13 mouse cellular contexts compared by ENCODE assay signal in genomic region chr17:88625350-88625749, GRCm38 (mm10). TPM values are rescaled to one million over a fixed set of nuclear protein-coding genes. Genes with fewer than 3 reads are reported as not detected.
DNase-seq lines count a peak whose midpoint lies in the region; ATAC-seq and TF ChIP-seq lines count a peak whose summit lies in the region.
"Had no signal": no experiment of that assay in that cellular context is flagged by ENCODE, and none has a peak within 500 bp of the region (broad histone marks: within the 10 kb centered on the region; RNA-seq: fewer than 3 reads in every experiment).

No protein-coding gene starts in this region.

- DNase-seq in hindbrain, embryonic 10.5 days (ENCODE audit: low spot score), result no peak
- DNase-seq in hindbrain, embryonic 14.5 days (ENCODE audit: low spot score), result no peak
- no peak for DNase-seq in testis, postnatal 10 days (ENCODE audit: low spot score)
- DNase-seq in testis, postnatal 14 days (ENCODE audit: low spot score), result peak; percentile 27
- no peak for DNase-seq in frontal cortex, postnatal 36 days (ENCODE audit: low spot score in 2 of 2)
- no peak for DNase-seq in T-cell, adult 2 months (ENCODE audit: low spot score)
- DNase-seq: adrenal gland, adult 2 months; cerebellum, adult 11-12 months; kidney, postnatal 10 days; thymus, postnatal 36 days had no signal

- no peaks in the 10 kb centered on the region for H3K9me3 ChIP-seq in hindbrain, embryonic 10.5 days
- H3K9me3 ChIP-seq in hindbrain, embryonic 14.5 days (ENCODE audit: control insufficient read depth, low read length), result no peaks in the 10 kb centered on the region
- H3K9me3 ChIP-seq in intestine, postnatal 0 days (ENCODE audit: control insufficient read depth), result no peaks in the 10 kb centered on the region

- TF ChIP-seq POLR2A in testis, adult 2 months (IDR thresholded peaks at IDR 0.05; ENCODE audit: control insufficient read depth, low read depth, low read length), result peak; percentile 35; the same call in 1 of the 2 replicates

- peaks cover 15% of the 10 kb centered on the region; the same call in 1 of the 2 replicates for H3K36me3 ChIP-seq in hindbrain, embryonic 10.5 days
- H3K36me3 ChIP-seq in hindbrain, embryonic 14.5 days (replicated peaks; ENCODE audit: control insufficient read depth, insufficient read depth), result no peaks in the 10 kb centered on the region
- no peaks in the 10 kb centered on the region for H3K36me3 ChIP-seq in testis, adult 2 months (ENCODE audit: control insufficient read depth, insufficient read depth, low read length)
- H3K36me3 ChIP-seq in intestine, postnatal 0 days (ENCODE audit: control insufficient read depth, insufficient read depth), result 0 out of 2 replicates have a peak, but pooled peaks cover 4% of the 10 kb centered on the region

- peaks cover 43% of the 10 kb centered on the region for H3K4me1 ChIP-seq in hindbrain, embryonic 10.5 days (replicated peaks)
- peaks cover 4% of the 10 kb centered on the region; the same call in 1 of the 2 replicates for H3K4me1 ChIP-seq in hindbrain, embryonic 14.5 days (replicated peaks; ENCODE audit: control insufficient read depth, insufficient read depth, low read length)
- peaks cover 17% of the 10 kb centered on the region for H3K4me1 ChIP-seq in testis, adult 2 months (ENCODE audit: control insufficient read depth, insufficient read depth, low read length)
- H3K4me1 ChIP-seq in intestine, postnatal 0 days (replicated peaks; ENCODE audit: control insufficient read depth, insufficient read depth, low read length), result peaks cover 15% of the 10 kb centered on the region; the same call in 1 of the 2 replicates

- peak overlapping the region; percentile 62; the same call in 1 of the 2 replicates for H3K27ac ChIP-seq in hindbrain, embryonic 10.5 days
- H3K27ac ChIP-seq in hindbrain, embryonic 14.5 days, result no peak overlapping the region
- H3K27ac ChIP-seq in testis, adult 2 months (ENCODE audit: control insufficient read depth, insufficient read depth, low read depth, low read length), result no peak overlapping the region
- 0 out of 2 replicates have a peak overlapping the region, but pooled peaks have one; percentile 1 for H3K27ac ChIP-seq in intestine, postnatal 0 days (ENCODE audit: low read depth, low read length)

- H3K4me2 ChIP-seq in hindbrain, embryonic 14.5 days (replicated peaks), result no peak overlapping the region
- H3K4me2 ChIP-seq in intestine, postnatal 0 days (replicated peaks; ENCODE audit: low read depth), result no peak overlapping the region

- H3K9ac ChIP-seq in hindbrain, embryonic 14.5 days, result no peak overlapping the region
- no peak overlapping the region for H3K9ac ChIP-seq in intestine, postnatal 0 days (ENCODE audit: low read depth, low read length)

- no peaks in the 10 kb centered on the region for H3K27me3 ChIP-seq in hindbrain, embryonic 10.5 days (ENCODE audit: insufficient read depth, poor library complexity, severe bottlenecking)
- no peaks in the 10 kb centered on the region for H3K27me3 ChIP-seq in hindbrain, embryonic 14.5 days (ENCODE audit: control insufficient read depth, insufficient read depth, low read length)
- no peaks in the 10 kb centered on the region for H3K27me3 ChIP-seq in testis, adult 2 months (ENCODE audit: control insufficient read depth, insufficient read depth, low read length)
- H3K27me3 ChIP-seq in intestine, postnatal 0 days (replicated peaks; ENCODE audit: control insufficient read depth, insufficient read depth, low read length), result no peaks in the 10 kb centered on the region

- TF ChIP-seq CTCF in testis, adult 2 months (IDR thresholded peaks at IDR 0.05; ENCODE audit: control insufficient read depth, insufficient read depth, insufficient replicate concordance, low read depth, low read length), result no peak
- no peak for TF ChIP-seq CTCF in intestine, postnatal 0 days (IDR thresholded peaks at IDR 0.05; ENCODE audit: low read depth)

- no peak overlapping the region for H3K4me3 ChIP-seq in hindbrain, embryonic 10.5 days
- H3K4me3 ChIP-seq in hindbrain, embryonic 14.5 days (replicated peaks; ENCODE audit: low read length), result no peak overlapping the region
- peak overlapping the region; percentile 21 for H3K4me3 ChIP-seq in testis, adult 2 months (ENCODE audit: control insufficient read depth, low read depth, low read length)
- no peak overlapping the region for H3K4me3 ChIP-seq in intestine, postnatal 0 days (ENCODE audit: low read depth, low read length)

- no peak for ATAC-seq in hindbrain, embryonic 14.5 days (ENCODE audit: low FRiP score)
- ATAC-seq in intestine, postnatal 0 days, result no peak

- 92% methylated on average over 13 of the region's 13 CpGs for WGBS in hindbrain, embryonic 10.5 days
- WGBS in hindbrain, embryonic 14.5 days, result 90% methylated on average over 13 of the region's 13 CpGs
- WGBS in intestine, postnatal 0 days, result 93% methylated on average over 13 of the region's 13 CpGs

RNA-seq across cellular contexts. Expression of gene Ston1, which starts 27.9 kb away (rescaled TPM):
- polyA plus RNA-seq in hindbrain, embryonic 10.5 days (2016; fragmentation: Nextera tagmentation; extraction: Ambion mirVana), result 1.4 and 2.3 TPM in 2 replicates
- 2.3 and 3.4 TPM in 2 replicates for polyA plus RNA-seq in hindbrain, embryonic 14.5 days (2014; fragmentation: Nextera tagmentation; extraction: Ambion mirVana)
- 18.5 and 19.5 TPM in 2 replicates for polyA plus RNA-seq in testis, adult 2 months (2012; rRNA removed)
- 3.7 and 3.9 TPM in 2 replicates for polyA plus RNA-seq in intestine, postnatal 0 days (2015; fragmentation: Nextera tagmentation; extraction: Ambion mirVana)

RNA-seq across cellular contexts. Expression of gene Gtf2a1l, which starts 43.1 kb away (rescaled TPM):
- 0.10 and 0.43 TPM in 2 replicates for polyA plus RNA-seq in hindbrain, embryonic 10.5 days (2016; fragmentation: Nextera tagmentation; extraction: Ambion mirVana)
- 0.27 and 0.30 TPM in 2 replicates for polyA plus RNA-seq in hindbrain, embryonic 14.5 days (2014; fragmentation: Nextera tagmentation; extraction: Ambion mirVana)
- 371 and 389 TPM in 2 replicates for polyA plus RNA-seq in testis, adult 2 months (2012; rRNA removed)
- not detected in 2 replicates for polyA plus RNA-seq in intestine, postnatal 0 days (2015; fragmentation: Nextera tagmentation; extraction: Ambion mirVana)
- polyA plus RNA-seq: adrenal gland, adult 2 months; small intestine, adult 2 months had no signal

Comparison
In these comparisons a context has a peak if more than half of its experiments do, and no peak if none do; other contexts are left out.
1. H3K27ac ChIP-seq: peak in hindbrain, embryonic 10.5 days (single experiment) and intestine, postnatal 0 days (single experiment); none in hindbrain, embryonic 14.5 days (single experiment) and testis, adult 2 months (single experiment).
2. RNA of gene Gtf2a1l, which starts 43.1 kb away (polyA plus RNA-seq): 371 to 389 TPM in testis, adult 2 months; 0.10 to 0.43 TPM in hindbrain, embryonic 10.5 days, 0.27 to 0.30 TPM in hindbrain, embryonic 14.5 days and not detected in intestine, postnatal 0 days; every median in the first group is over 100 times any median in the second.